Mouse (Mus musculus) MEL (cell line): ENCODE results near the gene Mia. TPM values are rescaled to one million over a fixed set of nuclear protein-coding genes. Genes with fewer than 3 reads are reported as not detected.
A peak's percentile ranks its signal among the peaks of the same experiment; 100 is the strongest.

Experiments
- DNase-seq: peaks from one replicate; pipeline ENCODE4 v3.0.0; 2011; ENCODE audit warnings: low read depth, low spot score
- H3K27ac ChIP-seq: 2 replicates; pipeline ENCODE4 v1.5.1; 2012; ENCODE audit warnings: low read depth, mild to moderate bottlenecking, control low read depth, low read length, moderate library complexity; ENCODE audit not compliant: control insufficient read depth
- H3K27me3 ChIP-seq, 2 experiments: fragments of 150-350 bp in 1 of 2; sonication (generic) in 1 of 2; 2 replicates each; pipeline ENCODE4 v1.6.1; 2012; ENCODE audit warnings: low read length in 2 of 2, mild to moderate bottlenecking in 2 of 2, improper control_type of control experiment in 1 of 2, moderate library complexity in 1 of 2; ENCODE audit not compliant: insufficient read depth in 2 of 2, control insufficient read depth in 1 of 2
- H3K36me3 ChIP-seq, 2 experiments: 2 replicates each; pipeline ENCODE4 v1.6.1; 2012 to 2014; ENCODE audit warnings: low read length in 2 of 2, improper control_type of control experiment in 1 of 2, inconsistent platforms in 1 of 2, mild to moderate bottlenecking in 1 of 2; ENCODE audit not compliant: insufficient read depth in 2 of 2, control insufficient read depth in 1 of 2
- H3K4me1 ChIP-seq, 2 experiments: fragments of 150-350 bp in 1 of 2; sonication (generic) in 1 of 2; 2 replicates each; pipeline ENCODE4 v1.6.1; 2012; ENCODE audit warnings: low read length in 2 of 2, improper control_type of control experiment in 1 of 2, mild to moderate bottlenecking in 1 of 2; ENCODE audit not compliant: insufficient read depth in 2 of 2, control insufficient read depth in 1 of 2
- H3K4me3 ChIP-seq, 2 experiments: fragments of 150-350 bp in 1 of 2; sonication (generic) in 1 of 2; 2 replicates each; pipeline ENCODE4 v1.5.1; 2012; ENCODE audit warnings: low read depth in 2 of 2, low read length in 2 of 2, mild to moderate bottlenecking in 2 of 2, moderate library complexity in 2 of 2, control low read depth in 1 of 2, improper control_type of control experiment in 1 of 2; ENCODE audit not compliant: control insufficient read depth in 1 of 2, insufficient read depth in 1 of 2
- H3K79me2 ChIP-seq: 2 replicates; pipeline ENCODE4 v1.6.1; 2012; ENCODE audit warnings: mild to moderate bottlenecking, low read length, moderate library complexity; ENCODE audit not compliant: control insufficient read depth, poor library complexity, insufficient read depth
- H3K9ac ChIP-seq: 2 replicates; pipeline ENCODE4 v1.6.1; 2012; ENCODE audit warnings: low read depth, mild to moderate bottlenecking, control low read depth, low read length, moderate library complexity; ENCODE audit not compliant: control insufficient read depth, poor library complexity, severe bottlenecking
- H3K9me3 ChIP-seq: fragments of 150-350 bp; sonication (generic); replicated peaks from 2 replicates; pipeline ENCODE4 v1.6.1; 2012; ENCODE audit warnings: mild to moderate bottlenecking, low read length, improper control_type of control experiment, moderate library complexity; ENCODE audit not compliant: insufficient read depth
- CHD1 ChIP-seq: IDR thresholded peaks from 2 replicates; pipeline ENCODE4 v1.6.1; 2012; ENCODE audit warnings: low read depth, mild to moderate bottlenecking, inconsistent platforms, low read length, improper control_type of control experiment
- CTCF ChIP-seq, 3 experiments: IDR thresholded peaks in 2 of 3; conservative IDR thresholded peaks in 1 of 3; 2 replicates each; pipeline ENCODE4 v1.5.1; 2011 to 2012; ENCODE audit warnings: low read length in 3 of 3, low read depth in 2 of 3, mild to moderate bottlenecking in 2 of 3, improper control_type of control experiment in 1 of 3, inconsistent platforms in 1 of 3, mixed read lengths in 1 of 3, moderate library complexity in 1 of 3; ENCODE audit not compliant: control insufficient read depth in 1 of 3, insufficient read depth in 1 of 3, poor library complexity in 1 of 3, severe bottlenecking in 1 of 3
- GABPA ChIP-seq: IDR thresholded peaks from 2 replicates; pipeline ENCODE4 v1.6.1; 2012; ENCODE audit warnings: low read depth, mild to moderate bottlenecking, inconsistent platforms, low read length, improper control_type of control experiment, moderate library complexity
- KAT2A ChIP-seq: conservative IDR thresholded peaks from 2 replicates; pipeline ENCODE4 v1.6.1; 2012; ENCODE audit warnings: low read depth, low read length, improper control_type of control experiment, inconsistent platforms
- MXI1 ChIP-seq: IDR thresholded peaks from 2 replicates; pipeline ENCODE4 v1.6.1; 2011; ENCODE audit warnings: mild to moderate bottlenecking, low read depth, low read length, improper control_type of control experiment
- MYC ChIP-seq: IDR thresholded peaks from 2 replicates; pipeline ENCODE4 v1.6.1; 2011; ENCODE audit warnings: low read depth, mild to moderate bottlenecking, low read length, improper control_type of control experiment, moderate library complexity
- NELFE ChIP-seq: IDR thresholded peaks from 2 replicates; pipeline ENCODE4 v1.6.1; 2011; ENCODE audit warnings: low read depth, low read length, improper control_type of control experiment
- NRF1 ChIP-seq: IDR thresholded peaks from 2 replicates; pipeline ENCODE4 v1.6.1; 2014; ENCODE audit warnings: low read depth, mild to moderate bottlenecking, inconsistent platforms, low read length, improper control_type of control experiment, moderate library complexity; ENCODE audit not compliant: poor library complexity, insufficient read depth, severe bottlenecking
- POLR2AphosphoS2 ChIP-seq: IDR thresholded peaks from 2 replicates; pipeline ENCODE4 v1.6.1; 2011; ENCODE audit warnings: low read length, improper control_type of control experiment
- RAD21 ChIP-seq: IDR thresholded peaks from 2 replicates; pipeline ENCODE4 v1.6.1; 2011; ENCODE audit warnings: mild to moderate bottlenecking, low read depth, low read length, improper control_type of control experiment
- SMC3 ChIP-seq: IDR thresholded peaks from 2 replicates; pipeline ENCODE4 v1.6.1; 2011; ENCODE audit warnings: low read depth, low read length, improper control_type of control experiment
- TAL1 ChIP-seq: IDR thresholded peaks from 2 replicates; pipeline ENCODE4 v1.6.1; 2012; ENCODE audit warnings: mild to moderate bottlenecking, inconsistent platforms, low read length, moderate library complexity, mixed read lengths
- TCF12 ChIP-seq: IDR thresholded peaks from 2 replicates; pipeline ENCODE4 v1.6.1; 2014; ENCODE audit warnings: low read depth, mild to moderate bottlenecking, inconsistent platforms, low read length, improper control_type of control experiment, moderate library complexity
- UBTF ChIP-seq: IDR thresholded peaks from 2 replicates; pipeline ENCODE4 v1.6.1; 2012; ENCODE audit warnings: low read depth, mild to moderate bottlenecking, inconsistent platforms, low read length, improper control_type of control experiment, moderate library complexity, borderline replicate concordance; ENCODE audit not compliant: insufficient read depth
- USF2 ChIP-seq, 2 experiments: IDR thresholded peaks; 2 replicates each; pipeline ENCODE4 v1.6.1; 2011 to 2012; ENCODE audit warnings: improper control_type of control experiment in 2 of 2, low read length in 2 of 2, borderline replicate concordance in 1 of 2, inconsistent platforms in 1 of 2, low read depth in 1 of 2, mild to moderate bottlenecking in 1 of 2; ENCODE audit not compliant: insufficient read depth in 1 of 2
- ZC3H11A ChIP-seq: IDR thresholded peaks from 2 replicates; pipeline ENCODE4 v1.6.1; 2012; ENCODE audit warnings: low read depth, mild to moderate bottlenecking, inconsistent platforms, low read length, improper control_type of control experiment
- ZMIZ1 ChIP-seq: IDR thresholded peaks from 2 replicates; pipeline ENCODE4 v1.6.1; 2012; ENCODE audit warnings: low read depth, mild to moderate bottlenecking, inconsistent platforms, low read length, improper control_type of control experiment, moderate library complexity
- ZNF384 ChIP-seq: IDR thresholded peaks from 2 replicates; pipeline ENCODE4 v1.6.1; 2012; ENCODE audit warnings: low read depth, mild to moderate bottlenecking, inconsistent platforms, low read length, improper control_type of control experiment
- polyA plus RNA-seq, 2 experiments: library from polyadenylated mRNA; stranded (reverse) in 1 of 2; unstranded in 1 of 2; fragments of >175 nt in 1 of 2; fragments of >200 nt in 1 of 2; gene quantifications; 2 replicates each; pipeline versions ENCODE4 v1.2.1 to v1.2.4; 2012; ENCODE audit warnings: low replicate concordance in 2 of 2, low read depth in 1 of 2; ENCODE audit not compliant: insufficient read length in 2 of 2, insufficient read depth in 1 of 2, missing spikeins in 1 of 2
- total RNA-seq: library from RNA; depleted of rRNA; stranded (reverse); fragments of 300-350 nt; gene quantifications from 2 replicates; pipeline ENCODE4 v1.2.3, GENCODE M21; 2012

Gene Mia
- total and polyA plus RNA-seq, 3 experiments = 2.1 to 2.8 TPM; not detected in 1

- no peaks in the 10 kb centered on the region for H3K9me3 ChIP-seq
- no peak overlapping the region for H3K27ac ChIP-seq
- no peaks in the 10 kb centered on the region for H3K27me3 ChIP-seq
- no peak for DNase-seq
- H3K79me2 ChIP-seq = no peaks in the 10 kb centered on the region
- H3K36me3 ChIP-seq = no peaks in the 10 kb centered on the region
- no peak overlapping the region for H3K9ac ChIP-seq
- no peaks in the 10 kb centered on the region for H3K4me1 ChIP-seq
- no peak overlapping the region for H3K4me3 ChIP-seq
- TF ChIP-seq CTCF (IDR thresholded peaks at IDR 0.05 in 2 of 3, conservative IDR thresholded peaks at IDR 0.05 in 1 of 3; ENCODE audit: control insufficient read depth in 1 of 3, insufficient read depth in 1 of 3, low read depth in 2 of 3, low read length in 3 of 3, poor library complexity in 1 of 3, severe bottlenecking in 1 of 3) = peak; percentile 27 to 34 (median 33); a peak in 4 of 6 replicates
- TF ChIP-seq ZNF384 = no peak
Measured at GRCm38 (mm10) chr7:27131387-27131786, 49.6 kb downstream of the Mia start.

- H3K79me2 ChIP-seq = no peaks in the 10 kb centered on the region
- no peaks in the 10 kb centered on the region for H3K9me3 ChIP-seq
- H3K4me1 ChIP-seq = no peaks in the 10 kb centered on the region
- no peak for TF ChIP-seq RAD21
- TF ChIP-seq ZNF384 = no peak
- TF ChIP-seq ZMIZ1 = no peak
- no peak for TF ChIP-seq KAT2A
- no peak for TF ChIP-seq GABPA
- TF ChIP-seq MXI1 = no peak
- TF ChIP-seq UBTF = no peak
- TF ChIP-seq NELFE = no peak
- TF ChIP-seq SMC3 = no peak
- H3K9ac ChIP-seq = no peak overlapping the region
- DNase-seq = no peak
- no peak overlapping the region for H3K27ac ChIP-seq
- H3K27me3 ChIP-seq = no peaks in the 10 kb centered on the region
- no peak overlapping the region for H3K4me3 ChIP-seq
- no peaks in the 10 kb centered on the region for H3K36me3 ChIP-seq
Measured at GRCm38 (mm10) chr7:27130521-27131370, 50.2 kb downstream of the Mia start.

DNA sequence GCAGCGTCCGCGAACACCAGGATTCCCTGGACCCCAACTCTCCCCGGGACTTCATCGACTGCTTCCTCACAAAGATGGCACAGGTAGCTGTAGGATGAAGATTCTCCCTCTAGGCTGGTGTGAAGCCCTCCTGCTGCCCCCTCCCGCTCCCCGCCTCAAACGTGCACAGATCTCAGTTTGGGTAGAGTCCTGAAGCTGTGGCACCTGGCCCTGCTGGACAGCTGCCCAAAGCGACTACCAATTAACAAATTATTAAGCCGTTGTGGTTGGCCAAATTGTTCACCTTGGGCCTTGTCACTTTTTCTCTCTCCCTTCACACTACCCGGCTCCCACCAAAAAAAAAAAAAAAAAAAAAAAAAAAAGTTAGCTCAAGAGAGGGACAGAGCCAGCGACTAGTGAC lies 51.1 kb downstream of the Mia start:
- no peak for DNase-seq
- Histone ChIP-seq H3K9me3 (no peaks in the 10 kb centered on the region), H3K27ac (no peak overlapping the region), H3K9ac (no peak overlapping the region), H3K36me3 (no peaks in the 10 kb centered on the region), H3K79me2 (no peaks in the 10 kb centered on the region), H3K4me1 (no peaks in the 10 kb centered on the region), H3K27me3 (no peaks in the 10 kb centered on the region), H3K4me3 (no peak overlapping the region)
- TF ChIP-seq CHD1 = no peak
- TF ChIP-seq POLR2AphosphoS2 = no peak
- no peak for TF ChIP-seq TCF12
- TF ChIP-seq RAD21 = no peak
- TF ChIP-seq NELFE = no peak
- no peak for TF ChIP-seq ZC3H11A
- no peak for TF ChIP-seq TAL1
- TF ChIP-seq USF2 (IDR thresholded peaks at IDR 0.05; ENCODE audit: borderline replicate concordance in 1 of 2, insufficient read depth in 1 of 2, low read depth in 1 of 2, low read length in 2 of 2) = no peak
- no peak for TF ChIP-seq MYC
- no peak for TF ChIP-seq NRF1
